Mouse (Mus musculus) forebrain, embryonic 14.5 days (tissue): Measurements from ENCODE around the gene Matn4. TPM values are rescaled to one million over a fixed set of nuclear protein-coding genes. Genes with fewer than 3 reads are reported as not detected.

Experiments used
- ATAC-seq: fragments of 200-750 bp; cut with Nextera tagmentation; 2 replicates; pipeline ENCODE4 v1.8.0; 2017; ENCODE audit warnings: mild to moderate bottlenecking, moderate library complexity
- DNase-seq: peaks from one replicate; pipeline ENCODE4 v3.0.0-alpha.2; 2015; ENCODE audit warnings: low spot score
- H3K27ac ChIP-seq: fragments of 300-500 bp; sonication (generic); 2 replicates; pipeline ENCODE4 v1.5.1; 2014; ENCODE audit warnings: low read depth, mild to moderate bottlenecking, control low read depth, low read length, moderate library complexity
- H3K27me3 ChIP-seq: fragments of 300-500 bp; sonication (generic); replicated peaks from 2 replicates; pipeline ENCODE4 v1.6.1; 2014; ENCODE audit warnings: low read length, control low read depth, mixed read lengths; ENCODE audit not compliant: control insufficient read depth, insufficient read depth
- H3K36me3 ChIP-seq: fragments of 300-500 bp; sonication (generic); 2 replicates; pipeline ENCODE4 v1.6.1; 2014; ENCODE audit warnings: low read length, control low read depth; ENCODE audit not compliant: control insufficient read depth, insufficient read depth
- H3K4me1 ChIP-seq: fragments of 300-500 bp; sonication (generic); 2 replicates; pipeline ENCODE4 v1.6.1; 2014; ENCODE audit warnings: antibody characterized with exemption, low read length, control low read depth; ENCODE audit not compliant: control insufficient read depth, insufficient read depth
- H3K4me2 ChIP-seq: fragments of 300-500 bp; sonication (generic); 2 replicates; pipeline ENCODE4 v1.6.1; 2014; ENCODE audit warnings: mild to moderate bottlenecking, control low read depth, low read length
- H3K4me3 ChIP-seq: fragments of 300-500 bp; sonication (generic); 2 replicates; pipeline ENCODE4 v1.5.1; 2014; ENCODE audit warnings: low read depth, low read length, control low read depth
- H3K9ac ChIP-seq: fragments of 300-500 bp; sonication (generic); 2 replicates; pipeline ENCODE4 v1.6.1; 2014; ENCODE audit warnings: mild to moderate bottlenecking, low read length, control low read depth, moderate library complexity
- H3K9me3 ChIP-seq: fragments of 300-500 bp; sonication (generic); replicated peaks from 2 replicates; pipeline ENCODE4 v1.6.1; 2016; ENCODE audit warnings: low read length, control low read depth, mixed read lengths; ENCODE audit not compliant: control insufficient read depth
- WGBS: fragments of 180-500 bp; shearing (Covaris S2); extraction: QIAGEN DNeasy Blood & Tissue Kit; methylation state at CpG from one replicate; pipeline ENCODE4 v1.1.7; 2014; 5-methylcytosine and 5-hydroxymethylcytosine counted together
- polyA plus RNA-seq: library from polyadenylated mRNA; unstranded; fragments of >200 nt; fragmentation: Nextera tagmentation; extraction: Ambion mirVana; gene quantifications from 2 replicates; pipeline ENCODE4 v1.2.1, GENCODE M21; 2014

The Matn4 gene
- polyA plus RNA-seq, 1 experiment from 2014 or later: 0.08 TPM

DNA sequence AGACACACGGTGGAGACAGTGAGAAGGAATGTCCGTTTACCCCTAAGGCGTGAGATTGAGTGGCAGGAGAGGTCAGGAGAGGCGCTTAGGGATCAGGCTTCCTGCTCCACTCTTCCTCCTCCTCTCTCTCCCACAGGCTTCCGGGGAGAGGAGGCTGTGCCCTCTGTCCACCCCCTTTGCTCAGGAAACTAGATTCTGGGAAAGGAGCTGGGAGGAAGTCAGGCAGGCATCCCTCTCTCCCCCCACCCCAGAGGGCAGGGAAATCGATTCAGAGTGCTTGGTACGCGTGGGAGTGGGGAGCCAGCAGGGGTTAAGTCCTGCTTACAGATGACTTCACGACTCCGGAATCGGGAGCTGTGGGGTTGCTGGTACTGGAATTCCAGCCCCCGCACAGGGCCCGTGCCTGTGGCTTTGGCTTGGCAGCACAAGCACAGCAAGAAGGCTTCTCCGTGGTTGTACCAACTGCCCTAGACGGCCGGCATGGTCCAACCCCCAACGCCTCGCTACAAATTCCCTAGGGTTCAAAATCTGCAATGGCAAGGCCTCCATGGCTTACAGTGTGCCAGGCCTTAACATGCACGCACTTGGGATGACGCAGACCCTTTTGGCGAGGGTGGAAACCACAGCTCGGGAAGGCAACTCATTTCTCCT is 27.7 kb upstream of the Matn4 start:
- no peaks in the 10 kb centered on the region for H3K9me3 ChIP-seq
- ATAC-seq (no peak), DNase-seq (no peak)
- no peaks in the 10 kb centered on the region for H3K27me3 ChIP-seq
- WGBS: 41% methylated on average over 22 of the region's 22 CpGs
- H3K4me1 ChIP-seq: no peaks in the 10 kb centered on the region
- H3K27ac ChIP-seq: no peak overlapping the region
- no peak overlapping the region for H3K4me3 ChIP-seq
- no peaks in the 10 kb centered on the region for H3K36me3 ChIP-seq
- no peak overlapping the region for H3K4me2 ChIP-seq
- no peak overlapping the region for H3K9ac ChIP-seq

DNA sequence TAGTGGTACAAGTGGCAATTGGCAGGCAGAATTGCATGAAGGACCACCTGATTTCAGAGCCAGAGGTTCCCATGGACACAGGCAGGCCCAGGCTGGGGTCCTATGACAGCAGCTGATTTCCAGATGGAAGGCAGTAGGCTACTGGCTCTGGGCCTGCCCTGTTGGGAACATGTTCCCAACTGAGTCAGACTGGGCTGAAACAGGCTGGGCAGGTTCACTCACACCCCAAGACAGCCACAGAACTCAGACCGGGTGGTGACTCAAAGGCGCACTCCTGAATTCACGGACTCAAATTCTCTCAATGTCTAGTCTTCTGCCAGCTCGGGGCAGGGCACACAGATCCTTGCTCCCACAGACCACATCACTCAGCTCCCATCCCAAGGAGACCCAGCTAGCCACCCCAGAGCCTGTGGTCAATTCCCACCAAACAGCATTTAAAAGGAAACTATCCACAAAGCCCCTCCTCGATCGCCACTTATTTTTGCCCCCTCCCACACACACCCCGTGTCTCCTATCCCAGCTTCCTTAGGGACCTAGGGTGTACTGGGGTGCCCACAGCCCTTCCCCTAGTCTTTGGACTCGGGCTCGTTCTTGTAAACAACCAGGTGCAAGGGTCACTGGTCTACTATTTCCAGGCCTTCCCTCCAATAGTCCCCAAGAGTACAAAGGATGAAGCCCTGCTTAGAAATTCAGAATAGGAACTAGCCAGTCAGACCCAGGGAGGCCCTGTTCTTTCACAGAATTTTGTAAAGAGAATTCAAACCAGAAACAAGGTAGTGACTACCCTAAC is 26.9 kb upstream of the Matn4 start:
- WGBS: 69% methylated on average over 9 of the region's 9 CpGs
- Histone ChIP-seq H3K36me3 (no peaks in the 10 kb centered on the region), H3K9ac (no peak overlapping the region), H3K4me3 (no peak overlapping the region), H3K27me3 (no peaks in the 10 kb centered on the region), H3K4me2 (no peak overlapping the region), H3K9me3 (no peaks in the 10 kb centered on the region), H3K27ac (no peak overlapping the region), H3K4me1 (no peaks in the 10 kb centered on the region)
- no peak for DNase-seq
- ATAC-seq: no peak

DNA sequence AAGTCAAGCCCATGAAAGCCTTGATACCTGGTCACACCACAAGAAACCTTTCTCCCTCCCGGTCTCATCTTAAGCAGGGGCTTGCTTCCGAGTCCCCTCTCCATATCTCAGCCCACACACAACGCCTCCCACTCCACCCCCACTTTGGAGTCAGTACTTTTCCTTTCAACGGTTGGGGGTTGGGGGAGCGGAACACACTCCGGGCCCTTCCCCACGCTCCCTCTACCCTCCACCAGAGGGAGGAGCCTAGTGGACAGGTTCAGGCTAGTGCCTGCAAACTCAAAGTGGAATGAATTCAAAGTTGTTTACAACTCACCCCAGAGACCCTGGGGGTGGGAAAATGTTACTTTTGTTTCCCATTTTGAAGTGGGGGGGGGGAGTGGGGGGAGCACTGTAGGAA is 25.7 kb upstream of the Matn4 start:
- no peak overlapping the region for H3K9ac ChIP-seq
- DNase-seq (no peak), ATAC-seq (no peak)

DNA sequence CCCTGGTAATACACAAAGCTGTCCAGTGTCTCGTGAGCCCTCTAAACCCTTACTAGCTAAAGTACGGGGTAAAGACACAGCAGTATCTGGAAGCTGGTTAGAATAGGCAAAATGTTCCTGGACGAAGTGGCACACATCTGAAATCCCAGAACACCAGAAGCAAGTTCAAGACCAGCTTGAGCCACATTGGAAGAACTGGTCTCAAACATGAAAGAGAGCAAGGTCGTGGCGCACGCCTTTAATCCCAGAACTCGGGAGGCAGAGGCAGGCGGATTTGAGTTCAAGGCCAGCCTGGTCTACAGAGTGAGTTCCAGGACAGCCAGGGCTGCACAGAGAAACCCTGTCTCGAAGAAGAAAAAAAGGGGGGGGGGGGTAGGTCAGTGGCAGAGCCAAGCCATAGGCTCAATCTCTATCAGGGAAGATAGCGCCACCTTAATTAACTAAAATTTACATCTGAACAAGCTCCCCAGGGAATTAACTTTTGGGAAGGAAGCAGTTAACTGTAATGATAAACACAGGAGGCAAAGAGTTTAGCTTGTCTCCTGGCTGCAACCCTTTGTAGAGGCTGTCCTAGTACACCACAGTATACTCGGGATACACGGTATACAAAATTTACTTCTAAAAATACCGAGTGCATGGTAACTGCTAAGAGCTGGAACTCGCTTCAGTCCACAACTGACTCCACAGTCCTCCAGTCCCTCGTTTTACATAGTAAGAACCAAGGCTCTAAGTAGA is 25.1 kb upstream of the Matn4 start:
- no peaks in the 10 kb centered on the region for H3K36me3 ChIP-seq
- no peak overlapping the region for H3K4me2 ChIP-seq
- H3K27ac ChIP-seq: no peak overlapping the region
- 40% methylated on average over 15 of the region's 15 CpGs for WGBS
- no peak overlapping the region for H3K9ac ChIP-seq
- H3K4me1 ChIP-seq: no peaks in the 10 kb centered on the region
- no peaks in the 10 kb centered on the region for H3K9me3 ChIP-seq
- H3K27me3 ChIP-seq: no peaks in the 10 kb centered on the region
- H3K4me3 ChIP-seq: no peak overlapping the region
- ATAC-seq (no peak), DNase-seq (no peak)

More for the DNA sequence above, 25.7 kb upstream of the Matn4 start:
- Histone ChIP-seq H3K4me3 (no peak overlapping the region), H3K27ac (no peak overlapping the region), H3K4me2 (no peak overlapping the region), H3K4me1 (no peaks in the 10 kb centered on the region), H3K9me3 (no peaks in the 10 kb centered on the region), H3K36me3 (no peaks in the 10 kb centered on the region), H3K27me3 (no peaks in the 10 kb centered on the region)
- 19% methylated on average over 7 of the region's 7 CpGs for WGBS

DNA sequence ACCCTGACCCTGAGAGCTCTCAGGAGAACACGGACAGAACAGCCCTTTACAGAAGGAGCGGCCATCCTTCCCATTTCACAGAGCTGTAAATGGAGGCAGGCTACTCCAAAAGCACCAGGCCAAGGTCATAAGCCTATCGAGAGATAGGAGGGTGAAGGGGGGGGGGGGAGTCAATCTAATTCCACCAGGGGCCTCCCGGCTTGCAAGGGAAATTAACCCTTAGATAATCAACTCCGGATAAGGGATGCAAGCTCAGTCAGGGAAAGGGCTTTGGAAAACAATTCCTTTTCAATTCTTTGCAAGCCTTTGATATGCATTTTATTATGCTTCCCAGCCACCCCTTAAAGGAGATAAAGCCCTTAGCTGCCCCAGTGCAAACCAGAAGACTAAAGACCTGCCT is 23.5 kb upstream of the Matn4 start:
- ATAC-seq: no peak
- Histone ChIP-seq H3K36me3 (no peaks in the 10 kb centered on the region), H3K27me3 (no peaks in the 10 kb centered on the region), H3K9me3 (no peaks in the 10 kb centered on the region), H3K27ac (no peak overlapping the region), H3K9ac (no peak overlapping the region), H3K4me3 (no peak overlapping the region), H3K4me1 (no peaks in the 10 kb centered on the region), H3K4me2 (no peak overlapping the region)
- 43% methylated on average over 5 of the region's 5 CpGs for WGBS
- DNase-seq: no peak

DNA sequence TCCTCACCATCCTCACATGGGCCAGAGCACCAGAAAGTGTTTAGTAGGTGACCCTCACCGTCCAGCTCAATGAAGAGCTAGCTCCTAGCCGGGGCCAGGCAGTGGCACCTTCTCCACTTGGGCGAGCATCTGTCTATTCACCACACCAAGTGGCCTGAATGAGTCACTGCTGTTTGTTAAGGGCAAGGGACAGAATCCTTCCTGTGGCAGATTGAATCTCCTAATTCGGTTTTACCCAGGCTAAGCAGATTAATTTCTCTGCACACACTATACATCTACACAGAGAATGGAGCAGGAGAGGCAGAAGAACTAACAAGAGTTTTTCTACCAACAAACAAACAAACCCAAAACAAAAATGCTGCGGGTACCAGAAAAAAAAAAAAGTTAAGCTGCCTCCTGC is 22.0 kb upstream of the Matn4 start:
- no peak overlapping the region for H3K4me3 ChIP-seq
- H3K27me3 ChIP-seq: no peaks in the 10 kb centered on the region
- H3K4me2 ChIP-seq: no peak overlapping the region
- no peak for ATAC-seq
- no peak for DNase-seq
- H3K4me1 ChIP-seq: no peaks in the 10 kb centered on the region
- H3K27ac ChIP-seq: no peak overlapping the region
- no peak overlapping the region for H3K9ac ChIP-seq
- WGBS: 77% methylated on average over 5 of the region's 5 CpGs
- H3K9me3 ChIP-seq: no peaks in the 10 kb centered on the region
- H3K36me3 ChIP-seq: no peaks in the 10 kb centered on the region

DNA sequence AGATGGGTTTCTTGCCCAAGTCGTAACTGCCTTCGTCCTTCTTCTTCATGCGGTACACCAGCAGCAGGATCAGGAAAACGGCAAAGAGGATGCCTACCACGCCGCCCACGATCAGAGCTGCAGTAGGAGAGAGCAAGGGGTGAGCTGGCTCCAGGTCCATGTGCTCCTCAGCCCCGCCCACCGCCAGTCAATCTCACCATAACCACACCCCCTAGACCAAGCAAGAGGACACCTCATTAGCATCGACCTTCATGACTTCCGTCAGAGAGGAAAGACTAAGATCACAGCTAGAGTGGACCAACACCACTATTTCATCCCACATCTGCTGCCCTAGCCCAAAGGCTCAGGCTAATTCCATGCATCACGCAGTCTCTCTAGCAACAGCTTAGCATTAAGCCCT is 21.2 kb upstream of the Matn4 start:
- H3K4me2 ChIP-seq: no peak overlapping the region
- 27% methylated on average over 12 of the region's 12 CpGs for WGBS

DNA sequence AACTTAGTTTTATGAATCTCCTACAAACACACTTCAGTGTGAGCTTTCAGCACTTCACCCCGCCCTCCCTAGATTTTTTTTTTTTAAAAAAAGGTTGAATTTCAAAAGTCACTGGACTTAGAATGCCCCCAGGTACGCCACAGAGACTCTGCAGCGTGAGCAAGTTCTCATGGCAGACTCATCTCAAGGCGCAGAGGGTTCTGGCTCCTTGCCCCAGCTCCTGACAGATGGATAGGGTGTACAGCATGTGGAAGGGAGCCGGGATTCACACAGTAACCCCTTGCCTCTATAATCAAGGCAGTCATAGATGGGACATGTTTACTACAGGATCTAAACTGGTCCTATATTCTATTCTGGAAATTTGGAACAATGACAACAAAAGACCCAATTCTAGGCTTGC is 20.4 kb upstream of the Matn4 start:
- H3K36me3 ChIP-seq: no peaks in the 10 kb centered on the region
- H3K4me2 ChIP-seq: no peak overlapping the region
- no peaks in the 10 kb centered on the region for H3K27me3 ChIP-seq
- H3K27ac ChIP-seq: no peak overlapping the region
- no peaks in the 10 kb centered on the region for H3K9me3 ChIP-seq
- H3K4me3 ChIP-seq: no peak overlapping the region
- H3K4me1 ChIP-seq: no peaks in the 10 kb centered on the region
- peak; percentile 46 for DNase-seq
- H3K9ac ChIP-seq: no peak overlapping the region
- 83% methylated on average over 5 of the region's 5 CpGs for WGBS
- no peak for ATAC-seq

More for the DNA sequence above, 21.2 kb upstream of the Matn4 start:
- Histone ChIP-seq H3K4me1 (no peaks in the 10 kb centered on the region), H3K9me3 (no peaks in the 10 kb centered on the region), H3K27me3 (no peaks in the 10 kb centered on the region), H3K4me3 (no peak overlapping the region), H3K27ac (no peak overlapping the region), H3K9ac (no peak overlapping the region), H3K36me3 (no peaks in the 10 kb centered on the region)
- ATAC-seq (no peak), DNase-seq (no peak)

DNA sequence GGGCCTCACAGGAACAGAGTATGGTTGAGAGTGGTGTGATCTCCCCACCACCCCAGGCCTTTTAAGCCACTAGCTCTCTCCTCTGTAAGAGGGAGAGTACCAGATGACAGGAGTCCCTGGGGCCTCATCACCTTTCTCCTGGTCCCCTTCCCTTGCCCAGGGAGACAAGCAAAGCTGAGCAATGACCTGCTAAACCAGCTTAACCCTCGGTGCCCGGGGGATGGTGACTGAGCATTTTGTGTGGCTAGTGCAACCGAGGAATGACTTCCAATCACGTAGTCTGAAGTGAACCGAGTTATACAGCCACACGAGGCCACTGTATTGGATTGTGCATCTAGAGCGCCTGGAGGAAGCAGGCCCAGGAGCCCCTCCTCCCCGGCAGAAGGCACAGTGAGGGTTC is 19.4 kb upstream of the Matn4 start:
- no peak for DNase-seq
- no peak overlapping the region for H3K4me2 ChIP-seq
- no peaks in the 10 kb centered on the region for H3K36me3 ChIP-seq
- H3K9me3 ChIP-seq: no peaks in the 10 kb centered on the region
- no peaks in the 10 kb centered on the region for H3K4me1 ChIP-seq
- no peak overlapping the region for H3K9ac ChIP-seq
- H3K27ac ChIP-seq: no peak overlapping the region
- no peaks in the 10 kb centered on the region for H3K27me3 ChIP-seq
- no peak overlapping the region for H3K4me3 ChIP-seq
- no peak for ATAC-seq
- WGBS: 96% methylated on average over 8 of the region's 8 CpGs
